Mouse (Mus musculus) hematopoietic stem cell, adult 5-6 weeks (primary cell): ENCODE results near the gene Hdac4. TPM values are rescaled to one million over a fixed set of nuclear protein-coding genes. Genes with fewer than 3 reads are reported as not detected.
A peak's percentile ranks its signal among the peaks of the same experiment; 100 is the strongest.

Experiments used
- ATAC-seq, 2 experiments: fragments of 125-278 bp in 1 of 2; replicated peaks in 1 of 2; 2 replicates each; pipeline ENCODE4 v1.8.0; 2016 to 2017; ENCODE audit warnings: inconsistent platforms in 2 of 2, mild to moderate bottlenecking in 2 of 2, moderate number of reproducible peaks in 2 of 2, low read depth in 1 of 2, moderate TSS enrichment in 1 of 2; ENCODE audit not compliant: low FRiP score in 2 of 2, poor library complexity in 2 of 2, severe bottlenecking in 2 of 2, insufficient read depth in 1 of 2, low TSS enrichment in 1 of 2
- total RNA-seq: library from RNA; stranded (forward); fragments of 172-1452, 232-1000 nt; gene quantifications from 2 replicates; pipeline ENCODE4 v1.2.3, GENCODE M21; 2017

Hdac4 gene
- total RNA-seq, 1 experiment from 2014 or later, result 17.6 TPM

- no peak for ATAC-seq
Observed at GRCm38 (mm10) chr1:92112591-92112990, 82.9 kb downstream of the Hdac4 start.

- ATAC-seq, result no peak
Observed at GRCm38 (mm10) chr1:92111551-92111950, 83.9 kb downstream of the Hdac4 start.

- ATAC-seq, result no peak
Observed at GRCm38 (mm10) chr1:92111026-92111425, 84.5 kb downstream of the Hdac4 start.

- no peak for ATAC-seq
Observed at GRCm38 (mm10) chr1:92109221-92109620, 86.3 kb downstream of the Hdac4 start.

GRCm38 (mm10) chr1:92108556-92108955 lies 86.9 kb downstream of the Hdac4 start:
- ATAC-seq, result no peak

- no peak for ATAC-seq
Observed at GRCm38 (mm10) chr1:92107996-92108395, 87.5 kb downstream of the Hdac4 start.

- ATAC-seq, result no peak
Observed at GRCm38 (mm10) chr1:92107521-92107920, 88.0 kb downstream of the Hdac4 start.

GRCm38 (mm10) chr1:92106486-92107160 lies 88.9 kb downstream of the Hdac4 start:
- ATAC-seq, result no peak

- ATAC-seq, result peak in 1 of 2 experiments; percentile 18; a peak in 1 of 4 replicates
Observed at GRCm38 (mm10) chr1:92104718-92105117, 90.8 kb downstream of the Hdac4 start.

GRCm38 (mm10) chr1:92103971-92104370 lies 91.5 kb downstream of the Hdac4 start:
- no peak for ATAC-seq

- no peak for ATAC-seq
Observed at GRCm38 (mm10) chr1:92103377-92103776, 92.1 kb downstream of the Hdac4 start.

- no peak for ATAC-seq
Observed at GRCm38 (mm10) chr1:92102825-92103224, 92.7 kb downstream of the Hdac4 start.

- no peak for ATAC-seq
Observed at GRCm38 (mm10) chr1:92100371-92100891, 95.1 kb downstream of the Hdac4 start.

- no peak for ATAC-seq
Observed at GRCm38 (mm10) chr1:92099964-92100363, 95.5 kb downstream of the Hdac4 start.

- ATAC-seq, result no peak
Observed at GRCm38 (mm10) chr1:92099502-92099901, 96.0 kb downstream of the Hdac4 start.

- no peak for ATAC-seq
Observed at GRCm38 (mm10) chr1:92098456-92098855, 97.0 kb downstream of the Hdac4 start.

- no peak for ATAC-seq
Observed at GRCm38 (mm10) chr1:92096991-92097525, 98.4 kb downstream of the Hdac4 start.

- ATAC-seq, result no peak
Observed at GRCm38 (mm10) chr1:92092286-92092685, 103.2 kb downstream of the Hdac4 start.

- no peak for ATAC-seq
Observed at GRCm38 (mm10) chr1:92087821-92088220, 107.7 kb downstream of the Hdac4 start.
